Mouse (Mus musculus) heart, embryonic 13.5 days (tissue): ENCODE data around the gene Actl6b. TPM values are rescaled to one million over a fixed set of nuclear protein-coding genes. Genes with fewer than 3 reads are reported as not detected.

Experiments
- ATAC-seq: fragments of 200-750 bp; cut with Nextera tagmentation; 2 replicates; pipeline ENCODE4 v1.8.0; 2017; ENCODE audit warnings: moderate TSS enrichment; ENCODE audit not compliant: insufficient number of reproducible peaks, low FRiP score, low TSS enrichment; ENCODE audit errors: extremely low read depth
- H3K27ac ChIP-seq: fragments of 300-500 bp; sonication (generic); replicated peaks from 2 replicates; pipeline ENCODE4 v1.5.1; 2015; ENCODE audit warnings: moderate library complexity, mild to moderate bottlenecking, inconsistent platforms
- H3K27me3 ChIP-seq: fragments of 300-500 bp; sonication (generic); replicated peaks from 2 replicates; pipeline ENCODE4 v1.6.1; 2015; ENCODE audit warnings: mild to moderate bottlenecking, inconsistent platforms
- H3K36me3 ChIP-seq: fragments of 300-500 bp; sonication (generic); 2 replicates; pipeline ENCODE4 v1.6.1; 2015; ENCODE audit warnings: mild to moderate bottlenecking, inconsistent platforms
- H3K4me1 ChIP-seq: fragments of 300-500 bp; sonication (generic); 2 replicates; pipeline ENCODE4 v1.6.1; 2015; ENCODE audit warnings: inconsistent platforms
- H3K4me2 ChIP-seq: fragments of 300-500 bp; sonication (generic); 2 replicates; pipeline ENCODE4 v1.6.1; 2015; ENCODE audit warnings: inconsistent platforms, mild to moderate bottlenecking, moderate library complexity
- H3K4me3 ChIP-seq: fragments of 300-500 bp; sonication (generic); 2 replicates; pipeline ENCODE4 v1.5.1; 2015; ENCODE audit warnings: moderate library complexity, mild to moderate bottlenecking, inconsistent platforms
- H3K9ac ChIP-seq: fragments of 300-500 bp; sonication (generic); 2 replicates; pipeline ENCODE4 v1.6.1; 2015; ENCODE audit warnings: inconsistent platforms, mild to moderate bottlenecking, moderate library complexity
- H3K9me3 ChIP-seq: fragments of 300-500 bp; sonication (generic); 2 replicates; pipeline ENCODE4 v1.6.1; 2016; ENCODE audit warnings: inconsistent platforms
- WGBS: fragments of 180-500 bp; shearing (Covaris S2); methylation state at CpG from one replicate; pipeline ENCODE4 v1.1.7; 2015; ENCODE audit warnings: mixed read lengths; 5-methylcytosine and 5-hydroxymethylcytosine counted together
- polyA plus RNA-seq: library from polyadenylated mRNA; unstranded; fragments of >200 nt; fragmentation: Nextera tagmentation; extraction: Ambion mirVana; gene quantifications from 2 replicates; pipeline ENCODE4 v1.2.1, GENCODE M21; 2015

Gene Actl6b
- polyA plus RNA-seq, 1 experiment from 2014 or later: 0.35 TPM

GRCm38 (mm10) chr5:137569031-137569430 is 15.7 kb downstream of the Actl6b start:
- no peak overlapping the region for H3K4me3 ChIP-seq
- no peaks in the 10 kb centered on the region for H3K9me3 ChIP-seq
- H3K27me3 ChIP-seq: peaks cover 34% of the 10 kb centered on the region
- H3K27ac ChIP-seq: no peak overlapping the region
- 54% methylated on average over 12 of the region's 12 CpGs for WGBS
- H3K36me3 ChIP-seq: no peaks in the 10 kb centered on the region
- H3K4me2 ChIP-seq: peak overlapping the region; percentile 44; the same call in 1 of the 2 replicates
- H3K4me1 ChIP-seq: peaks cover 5% of the 10 kb centered on the region; the same call in 1 of the 2 replicates
- no peak overlapping the region for H3K9ac ChIP-seq
- ATAC-seq: no peak

- Histone ChIP-seq H3K36me3 (no peaks in the 10 kb centered on the region), H3K27ac (0 out of 2 replicates have a peak within 1 kb of the TSS, but pooled peaks have one; percentile 24), H3K4me3 (no peak within 1 kb of the TSS; the same call in 1 of the 2 replicates), H3K27me3 (peaks cover 40% of the 10 kb centered on the region), H3K9ac (no peak within 1 kb of the TSS), H3K9me3 (no peaks in the 10 kb centered on the region), H3K4me2 (peak within 1 kb of the TSS; percentile 44), H3K4me1 (peaks cover 12% of the 10 kb centered on the region)
- ATAC-seq: peak; percentile 79
- WGBS: 28% methylated on average over 9 of the region's 9 CpGs
These were observed 16.3 kb downstream of the Actl6b start, which contains the start of gene Tfr2 for GRCm38 (mm10) chr5:137569665-137570064. TSS of gene Tfr2 (plus strand) at chr5:137569840.

DNA sequence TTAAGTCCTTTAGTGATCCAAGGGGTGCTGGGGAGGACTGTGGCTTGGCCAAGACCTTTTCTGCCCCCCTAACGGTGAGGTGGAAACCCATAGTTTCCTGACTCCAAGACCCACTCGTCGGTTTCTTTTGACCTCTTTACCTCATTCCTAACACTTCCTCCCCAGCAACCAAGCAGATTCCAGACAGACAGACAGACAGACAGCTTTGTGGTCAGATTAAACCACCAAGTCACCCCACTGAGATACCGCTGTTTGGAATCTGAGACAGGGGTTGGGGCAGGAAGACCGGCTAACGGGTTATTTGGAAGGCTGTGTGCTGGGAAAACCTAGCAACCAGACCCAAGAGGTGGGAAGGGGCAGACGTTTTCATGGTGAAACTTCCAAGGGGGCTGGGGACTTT is 16.9 kb downstream of the Actl6b start:
- Histone ChIP-seq H3K27ac (0 out of 2 replicates have a peak overlapping the region, but pooled peaks have one; percentile 24), H3K9me3 (no peaks in the 10 kb centered on the region), H3K4me3 (no peak overlapping the region; the same call in 1 of the 2 replicates), H3K36me3 (no peaks in the 10 kb centered on the region), H3K4me2 (peak overlapping the region; percentile 44), H3K9ac (no peak overlapping the region), H3K4me1 (peaks cover 13% of the 10 kb centered on the region), H3K27me3 (peaks cover 45% of the 10 kb centered on the region)
- 45% methylated on average over 7 of the region's 7 CpGs for WGBS
- no peak for ATAC-seq

DNA sequence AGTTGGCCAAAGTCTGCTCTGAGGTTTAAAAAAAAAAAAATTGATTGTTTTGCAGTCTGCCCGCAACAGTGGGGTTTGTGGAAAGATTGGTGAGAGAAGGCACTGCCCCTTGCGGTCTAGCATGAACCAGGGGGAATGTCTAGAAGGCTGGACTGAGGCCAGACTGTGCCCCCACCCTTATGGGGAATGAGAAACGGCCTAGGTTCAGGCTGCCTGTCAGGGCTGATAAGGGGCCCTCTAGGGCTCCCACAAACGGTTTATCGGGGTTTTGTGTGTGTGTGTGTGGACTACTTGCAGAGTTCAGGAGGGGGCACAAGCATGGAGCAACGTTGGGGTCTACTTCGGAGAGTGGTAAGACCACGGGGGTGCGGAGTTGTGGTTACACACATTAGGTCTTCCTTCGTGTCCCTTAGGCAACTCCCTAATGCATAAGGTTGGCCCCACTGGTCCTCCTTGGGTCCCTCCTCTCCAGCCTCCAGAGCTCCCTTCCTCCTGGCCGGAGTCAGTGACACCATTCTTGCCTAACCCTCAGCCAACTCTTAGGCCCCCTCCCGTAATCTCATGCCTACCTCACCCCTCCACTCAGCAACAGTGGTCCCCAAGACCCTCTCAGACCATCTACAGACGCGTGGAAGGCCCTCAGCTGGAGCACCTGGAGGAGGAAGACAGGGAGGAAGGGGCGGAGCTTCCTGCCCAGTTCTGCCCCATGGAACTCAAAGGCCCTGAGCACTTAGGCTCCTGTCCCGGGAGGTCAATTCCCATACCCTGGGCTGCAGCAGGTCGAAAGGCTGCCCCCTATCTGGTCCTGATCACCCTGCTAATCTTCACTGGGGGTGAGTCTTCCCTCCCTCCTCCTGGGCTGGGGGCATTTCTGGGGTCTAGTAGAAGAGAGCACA is 17.6 kb downstream of the Actl6b start:
- no peaks in the 10 kb centered on the region for H3K36me3 ChIP-seq
- peak overlapping the region; percentile 12; the same call in 1 of the 2 replicates for H3K4me3 ChIP-seq
- WGBS: 66% methylated on average over 17 of the region's 17 CpGs
- H3K27me3 ChIP-seq: peaks cover 46% of the 10 kb centered on the region
- ATAC-seq: no peak
- peaks cover 13% of the 10 kb centered on the region for H3K4me1 ChIP-seq
- no peak overlapping the region for H3K9ac ChIP-seq
- no peaks in the 10 kb centered on the region for H3K9me3 ChIP-seq
- 0 out of 2 replicates have a peak overlapping the region, but pooled peaks have one; percentile 24 for H3K27ac ChIP-seq
- H3K4me2 ChIP-seq: peak overlapping the region; percentile 44

DNA sequence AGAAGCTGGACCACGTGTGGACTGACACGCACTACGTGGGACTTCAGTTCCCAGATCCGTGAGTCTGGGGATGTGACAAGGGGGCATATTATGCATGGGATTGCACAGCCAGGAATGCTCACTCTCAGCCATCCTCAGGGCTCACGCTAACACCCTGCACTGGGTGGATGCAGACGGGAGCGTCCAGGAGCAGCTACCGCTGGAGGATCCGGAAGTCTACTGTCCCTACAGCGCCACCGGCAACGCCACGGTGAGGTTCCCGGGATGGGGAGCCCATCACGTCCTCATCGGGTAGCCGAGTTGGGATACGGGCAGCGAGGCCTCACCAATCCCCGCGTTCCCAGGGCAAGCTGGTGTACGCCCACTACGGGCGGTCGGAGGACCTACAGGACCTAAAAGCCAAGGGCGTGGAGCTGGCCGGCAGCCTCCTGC is 21.2 kb downstream of the Actl6b start:
- Histone ChIP-seq H3K27ac (no peak overlapping the region), H3K36me3 (no peaks in the 10 kb centered on the region), H3K9ac (peak overlapping the region; percentile 67), H3K27me3 (peaks cover 37% of the 10 kb centered on the region), H3K4me1 (peaks cover 13% of the 10 kb centered on the region), H3K4me3 (peak overlapping the region; percentile 43), H3K4me2 (peak overlapping the region; percentile 70), H3K9me3 (no peaks in the 10 kb centered on the region)
- no peak for ATAC-seq
- WGBS: 8% methylated on average over 27 of the region's 27 CpGs

DNA sequence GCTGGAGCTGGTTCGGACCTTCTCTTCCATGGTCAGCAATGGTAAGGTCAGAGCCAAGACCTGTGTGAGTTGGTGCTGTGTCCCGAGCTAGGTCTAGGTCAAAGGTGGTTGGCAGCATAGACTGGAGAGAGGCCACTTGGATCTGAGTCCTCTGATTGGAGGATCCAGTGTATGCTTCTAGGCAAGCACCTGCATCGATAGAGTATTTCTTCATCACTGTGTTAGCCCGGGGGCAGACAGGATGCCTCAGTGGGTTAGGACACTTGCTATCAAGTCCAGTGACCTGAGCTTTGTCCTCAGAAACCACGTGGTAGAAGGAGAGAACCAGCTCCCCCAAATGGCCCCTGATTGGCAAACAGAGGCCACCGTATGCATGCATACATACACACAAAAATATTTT is 26.9 kb downstream of the Actl6b start:
- H3K4me2 ChIP-seq: no peak overlapping the region
- no peak for ATAC-seq
- H3K36me3 ChIP-seq: no peaks in the 10 kb centered on the region
- H3K9me3 ChIP-seq: no peaks in the 10 kb centered on the region
- H3K27me3 ChIP-seq: peaks cover 40% of the 10 kb centered on the region
- H3K4me1 ChIP-seq: peaks cover 12% of the 10 kb centered on the region; the same call in 1 of the 2 replicates
- no peak overlapping the region for H3K27ac ChIP-seq
- WGBS: 76% methylated on average over 6 of the region's 6 CpGs
- H3K4me3 ChIP-seq: no peak overlapping the region
- no peak overlapping the region for H3K9ac ChIP-seq

- 27% methylated on average over 8 of the region's 8 CpGs for WGBS
- Histone ChIP-seq H3K4me2 (peak overlapping the region; percentile 77; the same call in 1 of the 2 replicates), H3K9ac (no peak overlapping the region), H3K4me3 (no peak overlapping the region), H3K27ac (no peak overlapping the region), H3K9me3 (no peaks in the 10 kb centered on the region; the same call in 1 of the 2 replicates), H3K27me3 (peaks cover 36% of the 10 kb centered on the region), H3K36me3 (no peaks in the 10 kb centered on the region), H3K4me1 (peaks cover 12% of the 10 kb centered on the region; the same call in 1 of the 2 replicates)
- ATAC-seq: no peak
These were observed 29.4 kb downstream of the Actl6b start for GRCm38 (mm10) chr5:137582702-137583101.

DNA sequence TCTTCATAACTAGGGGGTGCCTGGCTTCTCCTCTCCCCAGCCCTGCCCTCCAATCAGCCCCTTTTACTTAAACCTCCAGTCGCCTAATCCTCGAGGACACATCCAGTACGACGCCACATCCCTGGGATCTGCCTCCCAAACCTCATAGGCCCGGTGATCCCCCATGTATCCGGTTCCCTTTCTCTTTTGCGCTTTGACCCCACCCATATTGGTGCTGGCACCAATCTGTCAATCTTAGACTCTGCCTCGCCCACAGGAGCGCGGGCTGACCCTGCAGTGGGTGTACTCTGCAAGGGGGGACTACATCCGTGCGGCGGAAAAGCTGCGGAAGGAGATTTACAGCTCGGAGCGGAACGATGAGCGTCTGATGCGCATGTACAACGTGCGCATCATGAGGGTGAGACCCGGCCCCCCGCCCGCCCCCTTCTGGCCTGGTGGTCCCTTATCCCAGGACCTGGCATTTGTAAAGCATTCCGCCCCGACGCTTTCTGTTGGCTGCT is 30.4 kb downstream of the Actl6b start:
- no peak overlapping the region for H3K27ac ChIP-seq
- WGBS: 12% methylated on average over 27 of the region's 27 CpGs
- ATAC-seq: no peak

GRCm38 (mm10) chr5:137584976-137585375 is 31.7 kb downstream of the Actl6b start:
- H3K4me1 ChIP-seq: peaks cover 12% of the 10 kb centered on the region; the same call in 1 of the 2 replicates
- 33% methylated on average over 8 of the region's 8 CpGs for WGBS
- H3K27ac ChIP-seq: no peak overlapping the region
- no peak overlapping the region for H3K4me2 ChIP-seq
- no peak overlapping the region for H3K4me3 ChIP-seq
- H3K36me3 ChIP-seq: no peaks in the 10 kb centered on the region
- H3K27me3 ChIP-seq: peaks cover 36% of the 10 kb centered on the region
- H3K9me3 ChIP-seq: no peaks in the 10 kb centered on the region; the same call in 1 of the 2 replicates
- H3K9ac ChIP-seq: no peak overlapping the region
- no peak for ATAC-seq

More for the DNA sequence above, 30.4 kb downstream of the Actl6b start:
- H3K4me3 ChIP-seq: peak overlapping the region; percentile 51
- H3K27me3 ChIP-seq: peaks cover 36% of the 10 kb centered on the region
- H3K4me1 ChIP-seq: peaks cover 12% of the 10 kb centered on the region; the same call in 1 of the 2 replicates
- H3K9ac ChIP-seq: peak overlapping the region; percentile 69
- H3K36me3 ChIP-seq: no peaks in the 10 kb centered on the region
- H3K4me2 ChIP-seq: peak overlapping the region; percentile 77
- H3K9me3 ChIP-seq: no peaks in the 10 kb centered on the region; the same call in 1 of the 2 replicates

GRCm38 (mm10) chr5:137590507-137590906 is 37.2 kb downstream of the Actl6b start:
- H3K36me3 ChIP-seq: peaks cover under 1% of the 10 kb centered on the region; the same call in 1 of the 2 replicates
- no peak for ATAC-seq
- H3K4me2 ChIP-seq: no peak overlapping the region
- H3K4me1 ChIP-seq: no peaks in the 10 kb centered on the region
- 0 out of 2 replicates have a peak, but pooled peaks cover 4% of the 10 kb centered on the region for H3K27me3 ChIP-seq
- no peak overlapping the region for H3K4me3 ChIP-seq
- no peak overlapping the region for H3K9ac ChIP-seq
- no peaks in the 10 kb centered on the region; the same call in 1 of the 2 replicates for H3K9me3 ChIP-seq
- no peak overlapping the region for H3K27ac ChIP-seq
- WGBS: 77% methylated on average over 5 of the region's 5 CpGs

DNA sequence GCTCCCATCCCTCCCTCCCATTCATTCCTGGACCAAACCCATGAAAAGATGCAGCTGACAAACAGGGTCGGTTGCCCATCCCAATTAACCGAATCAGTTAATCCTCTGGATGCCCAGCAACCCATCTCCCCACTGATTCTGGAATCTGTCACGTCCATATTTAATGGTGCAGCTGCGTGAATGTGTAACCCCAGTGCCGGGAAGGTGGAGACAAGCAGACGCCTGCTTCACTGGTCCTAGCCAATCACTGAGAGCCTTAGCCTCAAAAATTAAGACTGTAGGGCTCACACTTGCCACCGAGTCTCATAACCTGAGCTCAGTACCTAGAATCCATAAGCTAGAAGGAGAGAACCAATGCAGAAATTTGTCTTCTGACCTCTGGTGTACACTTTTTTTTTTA is 42.6 kb downstream of the Actl6b start:
- no peak overlapping the region for H3K27ac ChIP-seq
- no peak overlapping the region for H3K4me3 ChIP-seq
- no peaks in the 10 kb centered on the region for H3K27me3 ChIP-seq
- H3K9me3 ChIP-seq: no peaks in the 10 kb centered on the region
- no peak overlapping the region for H3K4me2 ChIP-seq
- 72% methylated on average over 7 of the region's 7 CpGs for WGBS
- no peak for ATAC-seq
- peaks cover 25% of the 10 kb centered on the region for H3K36me3 ChIP-seq
- peaks cover 12% of the 10 kb centered on the region for H3K4me1 ChIP-seq
- no peak overlapping the region for H3K9ac ChIP-seq
